In genomic region chr1:190375160-190375880, GRCm38 (mm10) we compare ENCODE assay signal across 17 mouse cellular contexts.
A peak's percentile ranks its signal among the peaks of the same experiment; 100 is the strongest.
DNase-seq lines count a peak whose midpoint lies in the region; ATAC-seq and TF ChIP-seq lines count a peak whose summit lies in the region.
"Had no signal": no experiment of that assay in that cellular context is flagged by ENCODE, and none has a peak within 500 bp of the region (broad histone marks: within the 10 kb centered on the region; RNA-seq: fewer than 3 reads in every experiment).

No protein-coding gene starts in this region.

- 0 out of 2 replicates have a peak overlapping the region, but pooled peaks have one; percentile 14 for H3K27ac ChIP-seq in layer of hippocampus, adult 2 months
- H3K27ac ChIP-seq in forebrain, postnatal 0 days (ENCODE audit: low read depth, low read length), result no peak overlapping the region
- peak overlapping the region; percentile 69 for H3K27ac ChIP-seq in midbrain, embryonic 12.5 days (replicated peaks)
- H3K27ac ChIP-seq: embryonic facial prominence, embryonic 12.5 days; stomach, embryonic 15.5 days had no signal

- H3K4me1 ChIP-seq in forebrain, postnatal 0 days (ENCODE audit: insufficient read depth), result peaks cover 5% of the 10 kb centered on the region; the same call in 1 of the 2 replicates
- peaks cover 24% of the 10 kb centered on the region for H3K4me1 ChIP-seq in midbrain, embryonic 12.5 days
- H3K4me1 ChIP-seq: embryonic facial prominence, embryonic 12.5 days; megakaryocyte, embryonic 14.5 days; stomach, embryonic 15.5 days had no signal

- peak overlapping the region; percentile 13; the same call in 1 of the 2 replicates for H3K4me3 ChIP-seq in layer of hippocampus, adult 2 months
- H3K4me3 ChIP-seq in forebrain, postnatal 0 days (ENCODE audit: low read depth, low read length), result no peak overlapping the region
- H3K4me3 ChIP-seq in midbrain, embryonic 12.5 days, result no peak overlapping the region
- H3K4me3 ChIP-seq: embryonic facial prominence, embryonic 12.5 days; megakaryocyte, embryonic 14.5 days; stomach, embryonic 15.5 days had no signal

- no peaks in the 10 kb centered on the region for H3K9me3 ChIP-seq in forebrain, postnatal 0 days (ENCODE audit: low read length)
- H3K9me3 ChIP-seq in midbrain, embryonic 12.5 days, result no peaks in the 10 kb centered on the region
- H3K9me3 ChIP-seq: embryonic facial prominence, embryonic 12.5 days; stomach, embryonic 15.5 days had no signal

- intact Hi-C loops in left cerebral cortex, postnatal 4 days (cut with DNase I), result no loop called here

- no peak for DNase-seq in layer of hippocampus, adult 2 months (ENCODE audit: low spot score in 2 of 2)
- DNase-seq in layer of hippocampus, adult 9-11 months, result no peak
- DNase-seq in forebrain, postnatal 0 days, result peak; percentile 38
- DNase-seq in retina, postnatal 1 day, result peak; percentile 50
- no peak for DNase-seq in right cerebral cortex, adult 2 months (ENCODE audit: low spot score in 2 of 2)
- no peak for DNase-seq in right cerebral cortex, postnatal 4 days
- DNase-seq in left cerebral cortex, postnatal 4 days, result no peak
- DNase-seq: cerebellum, adult 8-10 months; heart, adult 18-20 months; heart, postnatal 10 days; kidney, adult 8-10 months; lung, adult 18-20 months; thymus, postnatal 36 days had no signal

- TF ChIP-seq CTCF in layer of hippocampus, adult 2 months (conservative IDR thresholded peaks at IDR 0.05), result no peak
- TF ChIP-seq CTCF in forebrain, postnatal 0 days (IDR thresholded peaks at IDR 0.05; ENCODE audit: low read depth), result no peak

- no peak overlapping the region for H3K9ac ChIP-seq in forebrain, postnatal 0 days
- no peak overlapping the region for H3K9ac ChIP-seq in midbrain, embryonic 12.5 days (replicated peaks)
- H3K9ac ChIP-seq: embryonic facial prominence, embryonic 12.5 days; stomach, embryonic 15.5 days had no signal

- peaks cover 10% of the 10 kb centered on the region; the same call in 1 of the 2 replicates for H3K27me3 ChIP-seq in forebrain, postnatal 0 days (ENCODE audit: insufficient read depth, low read length)
- H3K27me3 ChIP-seq in midbrain, embryonic 12.5 days, result peaks cover 22% of the 10 kb centered on the region; the same call in 1 of the 2 replicates
- H3K27me3 ChIP-seq: embryonic facial prominence, embryonic 12.5 days; megakaryocyte, embryonic 14.5 days; stomach, embryonic 15.5 days had no signal

- ATAC-seq in forebrain, postnatal 0 days, result 0 out of 2 replicates have a peak, but pooled peaks have one; percentile 20
- peak; percentile 81 for ATAC-seq in midbrain, embryonic 12.5 days (ENCODE audit: low FRiP score, low read depth)

- 22% methylated on average over 22 of the region's 22 CpGs for WGBS in forebrain, postnatal 0 days
- 24% methylated on average over 22 of the region's 22 CpGs for WGBS in midbrain, embryonic 12.5 days

- peak overlapping the region; percentile 34 for H3K4me2 ChIP-seq in forebrain, postnatal 0 days (ENCODE audit: low read depth)
- peak overlapping the region; percentile 19; the same call in 1 of the 2 replicates for H3K4me2 ChIP-seq in midbrain, embryonic 12.5 days (replicated peaks)
- H3K4me2 ChIP-seq: embryonic facial prominence, embryonic 12.5 days; stomach, embryonic 15.5 days had no signal

- no peaks in the 10 kb centered on the region for H3K36me3 ChIP-seq in forebrain, postnatal 0 days (ENCODE audit: insufficient read depth)
- no peaks in the 10 kb centered on the region for H3K36me3 ChIP-seq in midbrain, embryonic 12.5 days
- H3K36me3 ChIP-seq: embryonic facial prominence, embryonic 12.5 days; stomach, embryonic 15.5 days had no signal

Comparison
In these comparisons a context has a peak if more than half of its experiments do, and no peak if none do; other contexts are left out.
1. DNase-seq: peak in forebrain, postnatal 0 days (single experiment) and retina, postnatal 1 day (single experiment); none in layer of hippocampus, adult 2 months (0 of 2), layer of hippocampus, adult 9-11 months (single experiment), right cerebral cortex, adult 2 months (0 of 2), right cerebral cortex, postnatal 4 days (single experiment) and left cerebral cortex, postnatal 4 days (single experiment).